Mouse (Mus musculus): ENCODE measurements around the gene Fxyd5.
A peak's percentile ranks its signal among the peaks of the same experiment; 100 is the strongest.

Fxyd5 gene

DNA sequence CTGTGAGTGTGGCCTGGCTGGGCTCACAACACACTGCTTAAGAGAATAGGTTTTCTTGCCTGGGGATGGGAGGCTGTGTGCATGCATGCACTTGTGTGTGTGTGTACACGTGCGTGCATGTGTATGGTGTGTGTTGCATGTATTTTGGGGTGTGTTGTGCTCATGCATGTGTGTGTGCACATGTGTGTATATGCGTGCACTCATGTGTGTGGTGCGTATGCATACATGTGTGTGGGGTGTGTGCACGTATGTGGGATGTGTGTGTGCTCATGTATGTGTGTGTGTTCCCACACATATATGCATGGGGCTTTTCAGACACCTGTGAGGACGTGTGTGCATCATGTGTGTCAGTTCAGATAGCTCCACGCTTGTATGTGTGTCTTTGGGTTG is 18.3 kb upstream of the Fxyd5 start:
- DNase-seq (ENCODE audit: low spot score) = no peak

DNA sequence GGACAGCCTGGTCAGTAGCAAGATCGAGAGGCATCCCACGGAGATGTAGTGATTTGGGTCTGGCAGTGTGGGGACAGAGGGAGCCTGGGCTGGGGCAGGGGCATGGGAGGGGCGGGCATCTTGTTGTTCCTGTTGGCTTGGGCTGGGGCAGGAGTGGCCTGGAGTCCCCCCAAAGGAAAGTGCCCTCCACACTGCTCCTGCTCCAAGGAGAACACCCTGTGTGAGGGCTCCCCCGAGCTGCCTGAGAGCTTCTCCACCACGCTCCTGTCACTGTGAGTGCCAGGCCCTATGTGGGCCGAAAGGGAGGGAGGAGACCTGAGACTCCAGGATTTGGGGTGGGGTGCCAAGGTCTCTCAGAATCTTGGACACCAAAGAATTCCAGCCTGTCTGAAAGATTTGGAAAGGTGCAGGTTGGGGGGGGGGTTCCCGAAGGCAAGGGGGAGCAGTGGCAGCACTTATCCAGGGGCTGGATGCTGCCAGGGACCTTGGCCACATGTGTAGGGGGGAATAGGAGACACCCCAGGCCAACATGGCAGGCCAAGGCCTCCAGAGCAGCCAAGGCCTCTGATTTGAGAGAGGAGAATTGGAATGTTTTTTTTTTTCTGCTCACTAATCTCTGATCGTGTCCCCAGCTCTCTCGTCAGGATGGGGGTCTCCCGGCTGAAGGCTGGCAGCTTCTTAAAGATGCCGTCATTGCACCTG is 17.8 kb upstream of the Fxyd5 start:
- no peak for DNase-seq (ENCODE audit: low spot score)

DNA sequence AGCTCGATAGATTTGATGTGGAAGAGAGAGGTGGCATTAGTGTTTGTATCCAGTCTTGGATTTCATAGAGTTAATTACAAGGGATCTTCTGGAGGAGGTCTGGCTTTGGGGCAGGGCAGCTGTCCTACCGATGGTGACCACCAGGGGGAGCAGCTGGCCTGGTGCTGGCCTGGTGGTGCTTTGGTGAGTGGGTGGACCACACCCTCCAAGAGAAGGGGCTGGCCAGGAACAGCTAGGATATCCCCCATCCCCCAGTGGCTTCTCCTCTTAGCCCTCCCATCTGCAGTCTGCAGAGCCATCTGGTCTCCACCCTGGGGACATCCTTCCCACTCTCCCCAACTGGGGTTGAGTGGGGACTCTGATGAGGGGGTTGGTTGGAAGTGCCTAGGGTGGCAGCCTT is 16.8 kb upstream of the Fxyd5 start, which contains the start of gene Lgi4:
TSS of gene Lgi4 (plus strand) at position 235 of the 400 bp plus-strand sequence.
- DNase-seq (ENCODE audit: low spot score) = peak; percentile 88

DNA sequence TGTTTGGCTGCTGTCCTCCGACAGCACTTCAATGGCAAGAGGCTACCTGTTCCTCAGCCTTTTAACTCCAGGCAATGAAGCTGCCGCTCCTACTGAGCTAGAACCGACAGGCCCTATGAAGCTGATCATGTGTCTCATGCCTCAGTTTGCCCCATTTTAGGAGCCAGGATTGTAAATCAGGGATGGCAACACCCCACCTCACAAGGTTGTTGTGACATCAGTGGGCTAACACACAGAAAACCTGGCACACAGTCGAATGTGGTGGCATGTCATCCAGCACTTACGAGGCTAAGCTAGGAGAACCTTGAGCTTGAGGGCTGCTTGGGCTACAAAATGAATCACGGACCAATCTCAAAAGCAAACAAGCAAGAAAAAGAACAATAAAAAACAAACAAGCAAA is 15.9 kb upstream of the Fxyd5 start:
- no peak for DNase-seq (ENCODE audit: low spot score)

DNA sequence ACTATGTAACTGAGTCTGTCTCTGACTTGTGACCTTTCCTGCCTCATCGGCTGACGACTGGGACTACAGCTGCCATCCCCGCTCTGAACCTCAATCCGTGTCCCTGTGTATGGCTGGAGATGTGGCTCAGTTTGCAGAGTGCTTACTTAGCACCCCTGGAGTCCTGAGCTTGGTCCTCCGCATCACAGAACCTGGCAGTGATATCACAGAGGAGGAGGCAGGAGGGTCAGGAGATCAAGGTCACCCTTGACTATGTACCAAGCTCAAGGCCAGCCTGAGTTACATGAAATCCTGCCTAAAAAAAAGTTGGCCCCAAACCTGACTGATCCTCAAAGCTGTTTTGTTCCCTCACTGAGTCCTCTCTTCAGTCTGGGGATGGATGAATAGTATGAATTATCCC is 15.4 kb upstream of the Fxyd5 start:
- no peak for DNase-seq (ENCODE audit: low spot score)

DNA sequence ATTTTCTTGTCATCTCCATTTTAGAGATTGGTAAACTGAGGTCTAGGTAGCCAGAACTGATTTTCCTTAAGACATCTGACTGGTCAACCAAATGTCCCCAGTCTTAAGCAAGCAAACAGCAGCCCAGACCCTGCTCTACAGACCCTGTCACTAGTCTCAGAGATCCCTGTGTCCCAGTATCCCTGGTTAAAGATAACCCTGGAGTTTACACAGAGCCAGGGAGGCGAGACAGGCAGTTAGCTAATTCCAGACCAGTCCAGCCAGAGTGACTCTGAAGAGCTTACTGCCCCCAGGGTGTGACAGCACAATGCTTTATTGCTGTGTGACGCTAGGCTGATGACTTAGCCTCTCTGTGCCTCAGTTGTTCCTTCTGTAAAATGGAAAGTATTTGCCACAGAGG is 14.8 kb upstream of the Fxyd5 start, which contains the start of gene Fxyd1:
TSS of gene Fxyd1 (minus strand) at position 129 of the 400 bp plus-strand sequence.
- no peak for DNase-seq (ENCODE audit: low spot score)

DNA sequence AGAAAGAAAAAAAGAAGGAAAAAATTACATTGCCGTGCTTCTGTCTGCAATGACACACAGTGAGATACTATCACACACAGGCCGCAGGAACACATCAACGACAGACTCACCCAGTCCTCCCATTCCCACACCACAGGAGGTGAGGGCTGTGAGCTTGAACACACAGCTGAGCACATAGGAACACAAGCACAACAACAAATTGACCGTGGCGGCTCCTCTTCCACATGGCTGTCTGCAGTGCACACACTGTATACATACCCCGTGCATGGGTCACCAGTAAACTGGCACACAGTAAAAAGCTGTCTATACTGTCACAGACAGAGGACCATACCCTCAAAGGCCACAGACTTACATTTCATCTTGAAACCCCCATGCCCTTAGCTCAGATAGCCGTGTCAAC is 14.2 kb upstream of the Fxyd5 start:
- DNase-seq (ENCODE audit: low spot score) = no peak

DNA sequence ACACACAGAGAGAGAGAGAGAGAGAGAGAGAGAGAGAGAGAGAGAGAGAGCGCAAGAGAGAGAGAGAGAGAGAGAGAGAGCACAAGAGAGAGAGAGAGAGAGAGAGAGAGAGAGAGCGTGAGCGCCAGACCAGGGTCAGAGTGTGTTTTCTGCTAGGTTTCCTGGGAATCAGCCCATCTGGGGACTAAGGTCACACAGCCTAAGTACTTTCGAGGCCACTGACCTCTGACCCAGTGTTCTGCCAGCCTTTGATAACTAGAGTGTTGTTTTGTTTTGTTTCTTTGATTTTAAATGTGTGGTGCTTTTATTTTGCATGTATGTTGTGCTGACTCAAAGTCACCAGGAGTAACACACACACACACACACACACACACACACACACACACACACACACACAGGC is 13.6 kb upstream of the Fxyd5 start:
- DNase-seq (ENCODE audit: low spot score) = peak; percentile 41

DNA sequence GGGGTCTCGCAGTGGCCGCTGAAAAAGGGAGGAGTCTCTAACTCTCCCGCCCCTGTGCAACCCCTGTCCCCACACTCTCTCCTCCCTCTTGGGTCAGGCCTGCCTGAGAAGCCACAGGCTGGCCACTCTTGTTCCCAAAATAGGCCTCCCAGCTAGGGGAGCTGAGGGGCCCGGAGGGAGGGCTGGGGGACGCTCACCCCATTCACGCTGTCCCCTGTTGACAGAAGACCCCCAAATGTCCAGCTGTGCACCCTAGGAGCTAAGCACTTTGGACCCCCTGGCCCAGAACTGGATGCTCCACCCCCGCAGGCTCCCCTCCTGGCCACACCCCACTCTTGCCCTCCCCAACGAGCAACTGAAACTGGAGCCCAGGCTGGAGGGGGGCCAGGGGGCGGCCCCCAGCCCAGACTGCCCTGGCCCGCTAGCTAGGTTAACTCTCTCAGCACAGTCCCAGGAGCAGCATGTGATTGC is 13.1 kb upstream of the Fxyd5 start:
- DNase-seq (ENCODE audit: low spot score) = peak; percentile 68

DNA sequence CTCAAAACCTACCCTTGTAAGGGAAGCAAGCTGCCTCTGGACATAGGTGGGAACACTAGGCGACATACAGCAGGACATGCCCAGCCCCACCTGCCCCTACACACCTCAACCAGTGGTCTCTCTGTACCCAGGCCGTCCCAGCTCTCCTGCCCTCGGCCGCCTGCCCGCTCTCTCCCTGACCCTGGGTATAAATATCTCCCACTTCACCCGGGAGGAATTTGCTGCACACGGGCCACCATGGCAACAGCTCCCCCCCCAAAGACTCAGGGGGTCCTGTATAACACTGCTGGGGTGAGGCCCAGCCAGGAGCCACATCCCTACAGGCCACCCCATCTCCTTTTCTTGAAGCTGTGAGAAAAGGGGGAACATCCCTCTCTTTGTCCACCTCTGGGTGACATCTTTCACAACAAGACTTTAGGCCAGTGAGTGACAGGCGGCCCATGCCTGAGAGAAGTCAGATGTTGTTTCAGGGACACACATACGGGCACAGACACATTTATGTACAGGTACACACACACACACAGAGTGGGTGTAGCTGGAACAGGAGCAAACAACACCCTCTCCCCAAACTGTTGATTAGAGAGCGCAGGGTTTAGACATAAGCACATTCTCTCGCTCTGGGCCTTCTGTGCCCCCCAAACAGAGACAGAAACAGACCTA is 12.5 kb upstream of the Fxyd5 start:
- DNase-seq (ENCODE audit: low spot score) = no peak

DNA sequence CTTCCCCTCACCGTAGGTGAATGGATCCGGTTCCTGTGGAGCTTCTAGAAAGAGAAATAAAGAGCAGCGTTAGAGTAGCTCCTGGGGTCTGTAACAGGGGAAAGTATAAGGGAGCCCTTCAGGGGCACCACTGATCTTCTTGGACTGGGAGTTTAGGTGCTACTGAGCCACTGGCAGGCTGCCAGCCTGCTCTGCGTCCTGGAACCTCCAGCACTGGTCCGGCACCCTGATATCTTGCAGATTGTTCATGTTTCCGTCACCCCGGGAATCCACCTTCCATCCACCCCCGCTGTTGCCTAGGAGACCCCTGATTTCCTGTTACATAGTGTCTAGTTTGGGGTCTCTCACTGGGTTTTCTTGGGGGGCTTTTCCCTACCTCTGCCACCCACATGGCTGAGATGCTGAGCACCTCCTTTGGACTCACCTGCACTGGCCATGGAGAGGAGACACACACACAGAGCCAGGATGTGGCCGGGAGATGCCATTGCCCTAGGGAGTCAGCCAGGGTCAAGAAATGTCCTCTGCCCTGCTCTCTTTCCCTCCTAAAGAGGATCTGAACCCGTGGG is 11.7 kb upstream of the Fxyd5 start:
- DNase-seq (ENCODE audit: low spot score) = no peak

DNA sequence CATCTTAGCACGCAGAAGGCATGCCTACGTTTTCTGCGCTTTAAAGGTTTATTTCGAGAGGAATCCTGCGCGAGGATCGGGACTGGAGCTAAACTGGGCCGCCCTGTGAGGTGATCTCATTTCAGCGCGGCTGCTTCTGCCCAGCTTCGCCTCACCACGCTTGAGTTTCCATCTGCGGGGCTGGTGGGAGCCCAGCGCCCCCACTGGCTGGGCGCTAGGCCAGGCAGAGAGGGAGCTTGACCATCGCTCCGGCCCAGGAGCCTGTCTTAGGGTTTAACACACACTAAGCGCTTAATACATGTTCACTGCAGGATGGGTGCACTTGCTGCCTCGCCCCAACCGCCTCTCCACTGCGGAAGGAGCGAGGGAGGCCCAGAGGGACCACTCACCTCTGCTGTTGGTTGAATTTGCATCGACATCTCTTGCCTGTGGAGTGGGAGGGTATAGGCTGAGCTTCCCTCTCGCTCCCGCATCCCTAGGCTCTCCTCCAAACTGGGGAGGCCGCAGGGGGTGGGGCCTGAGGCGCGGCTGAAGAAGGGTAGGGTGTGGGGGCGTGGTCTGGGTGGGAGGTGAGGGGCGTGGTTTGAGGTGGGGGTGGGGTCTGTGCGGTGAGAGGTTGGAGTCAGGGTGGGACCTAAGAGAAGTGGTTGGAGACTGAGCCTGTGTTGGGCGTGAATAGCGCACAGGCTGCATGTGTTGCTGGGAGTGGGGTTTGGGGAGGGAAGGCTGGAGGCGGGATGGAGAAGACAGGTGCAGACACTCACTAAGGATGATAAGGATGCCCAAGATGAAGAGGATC is 10.6 kb upstream of the Fxyd5 start:
- no peak for DNase-seq (ENCODE audit: low spot score)

DNA sequence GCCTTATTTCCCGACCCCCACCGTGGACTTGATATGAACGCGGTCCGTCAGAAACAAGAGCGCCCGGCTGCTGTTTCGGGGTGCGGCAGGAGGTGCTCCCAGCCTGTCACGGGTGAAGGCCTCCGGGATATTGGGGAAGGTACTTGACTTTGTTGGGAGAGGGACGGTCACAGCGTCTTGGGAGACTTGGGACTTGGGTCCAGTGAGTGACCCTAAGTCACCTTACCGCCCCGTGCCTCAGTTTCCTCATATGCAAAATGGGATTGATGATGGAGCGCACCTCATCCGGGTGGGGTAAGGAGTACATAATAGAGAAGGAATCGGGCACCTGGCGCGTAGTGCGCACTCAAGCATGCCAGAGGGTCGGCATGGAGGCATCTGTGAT is 10.0 kb upstream of the Fxyd5 start:
- no peak for DNase-seq (ENCODE audit: low spot score)

DNA sequence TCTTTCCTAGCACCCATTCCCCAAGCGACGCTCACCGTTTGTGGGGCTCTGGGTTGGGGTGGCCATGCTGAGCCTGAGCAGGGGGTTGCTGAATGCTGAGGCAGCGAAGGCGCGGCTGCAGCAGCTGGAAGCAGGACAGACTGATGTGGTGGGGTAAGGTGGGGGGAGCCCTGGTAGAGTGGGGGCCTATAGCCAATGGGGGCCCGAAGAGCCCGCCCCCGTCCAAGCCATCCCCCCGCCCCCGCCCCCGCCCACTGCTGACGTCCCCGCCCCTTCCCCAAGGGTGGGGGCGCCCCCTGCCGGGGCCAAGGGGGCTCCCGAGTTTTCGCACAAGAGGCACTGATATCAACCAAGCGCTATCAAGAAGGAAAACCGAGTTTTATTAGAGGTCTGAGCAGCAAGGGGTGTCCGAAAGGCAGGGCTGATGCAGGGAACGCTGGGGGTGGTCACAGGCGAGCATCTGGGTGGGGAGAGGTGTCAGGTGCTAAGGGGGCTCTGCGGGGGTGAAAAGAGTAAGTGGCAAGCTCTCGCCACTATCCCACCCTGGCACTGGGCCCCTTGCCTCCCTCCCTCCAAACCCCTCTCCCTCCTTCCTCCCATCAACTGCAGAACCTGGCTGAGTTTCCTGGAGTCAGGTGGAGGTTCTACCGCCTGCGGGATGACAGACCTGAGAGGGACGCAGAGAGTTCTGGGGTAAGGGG is 9.2 kb upstream of the Fxyd5 start, which contains the start of gene Fxyd7:
TSS of gene Fxyd7 (minus strand) at position 147 of the 701 bp plus-strand sequence.
- no peak for DNase-seq (ENCODE audit: low spot score)

DNA sequence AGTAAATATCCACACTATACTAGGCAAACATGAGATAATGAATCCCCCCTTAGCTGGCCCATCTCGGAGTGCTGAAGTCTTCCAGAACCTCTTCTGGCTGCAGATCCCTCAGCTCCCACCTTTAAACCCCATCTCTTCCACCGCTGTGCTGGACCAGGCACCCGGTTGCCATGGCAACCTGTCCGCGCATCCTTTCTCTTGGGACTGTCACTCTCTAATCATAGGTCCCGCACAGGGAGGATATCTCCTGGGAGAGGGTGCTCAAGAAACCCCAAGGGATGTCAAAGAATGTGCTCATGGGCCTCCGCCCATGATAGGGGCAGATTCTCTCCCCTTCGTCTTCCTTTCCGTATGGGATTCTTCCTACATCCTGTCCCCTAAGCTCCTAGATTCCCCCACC is 8.6 kb upstream of the Fxyd5 start:
- no peak for DNase-seq (ENCODE audit: low spot score)

DNA sequence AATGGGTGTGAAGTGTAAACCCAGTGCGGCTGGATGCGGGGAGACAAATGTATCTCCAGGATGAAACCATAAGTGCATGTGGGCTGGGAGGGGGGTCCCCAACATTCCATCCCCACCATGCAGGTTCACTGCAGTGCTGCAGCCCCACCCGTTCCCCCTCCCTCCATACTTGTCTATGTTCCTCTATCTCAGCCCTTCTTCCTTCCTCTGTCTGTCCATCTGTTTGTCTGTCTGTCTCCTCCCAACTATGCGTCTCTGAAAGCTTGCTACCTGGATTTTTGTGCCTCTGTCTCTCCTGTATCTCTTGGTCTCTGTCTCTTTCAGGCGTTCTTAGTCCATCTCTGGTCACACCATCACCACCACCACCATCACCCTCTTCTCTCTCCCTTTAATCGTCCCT is 8.2 kb upstream of the Fxyd5 start:
- DNase-seq (ENCODE audit: low spot score) = no peak

DNA sequence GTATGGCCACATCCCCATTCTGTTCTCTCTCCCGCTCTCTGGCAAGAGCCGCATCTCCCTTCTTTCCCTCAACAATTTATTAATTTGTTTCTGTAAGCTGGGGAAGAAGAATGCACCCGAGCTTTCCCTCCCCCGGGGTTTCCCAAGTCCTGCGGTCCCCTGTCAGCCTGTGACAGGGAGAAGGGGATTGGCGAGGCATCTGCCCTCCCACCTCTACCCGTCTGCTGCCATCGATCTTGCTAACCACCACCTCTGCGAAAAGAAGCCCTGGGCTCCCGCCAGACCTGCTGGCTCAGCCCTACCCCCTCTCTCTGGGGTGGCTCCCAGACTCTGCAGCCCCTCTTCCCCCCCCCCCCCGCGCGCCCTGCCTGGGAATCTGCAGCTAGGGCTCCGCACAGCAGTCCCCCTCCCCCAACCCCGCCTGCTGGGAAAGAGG is 7.6 kb upstream of the Fxyd5 start:
- DNase-seq (ENCODE audit: low spot score) = no peak

DNA sequence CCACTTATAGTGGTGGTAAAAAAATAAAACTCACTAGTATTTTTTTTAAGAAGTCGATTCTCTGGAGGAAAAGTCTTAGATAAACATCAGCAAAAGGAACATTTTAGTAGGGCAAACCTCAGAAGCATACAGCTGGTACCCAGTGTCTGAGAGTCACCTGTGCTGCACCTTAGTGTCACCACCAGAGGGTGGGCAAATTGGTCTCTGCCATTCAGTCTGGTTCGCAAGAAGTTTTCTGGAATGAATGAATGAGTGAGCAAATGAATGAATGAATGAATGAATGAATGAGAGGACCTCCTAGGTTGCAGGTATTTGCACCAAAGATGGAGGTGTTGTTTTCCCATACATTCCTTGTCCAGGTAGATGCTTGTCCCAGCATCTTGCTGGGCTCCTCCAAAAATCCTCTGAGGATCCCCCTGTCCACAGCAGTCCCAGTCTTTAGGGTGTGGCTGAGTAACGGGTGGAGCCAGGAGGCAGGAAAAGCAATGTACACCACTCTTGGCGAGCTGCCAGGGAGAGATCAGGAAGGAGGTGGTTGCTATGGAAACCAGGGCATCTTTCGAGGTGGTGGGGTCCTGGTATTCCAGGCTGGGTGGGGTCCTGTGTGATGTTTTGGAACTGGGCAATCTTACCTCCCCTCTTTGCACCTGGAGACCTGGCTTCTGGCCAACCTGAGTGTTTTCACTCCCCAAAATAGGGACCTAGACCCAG is 7.0 kb upstream of the Fxyd5 start:
- no peak for DNase-seq (ENCODE audit: low spot score)

DNA sequence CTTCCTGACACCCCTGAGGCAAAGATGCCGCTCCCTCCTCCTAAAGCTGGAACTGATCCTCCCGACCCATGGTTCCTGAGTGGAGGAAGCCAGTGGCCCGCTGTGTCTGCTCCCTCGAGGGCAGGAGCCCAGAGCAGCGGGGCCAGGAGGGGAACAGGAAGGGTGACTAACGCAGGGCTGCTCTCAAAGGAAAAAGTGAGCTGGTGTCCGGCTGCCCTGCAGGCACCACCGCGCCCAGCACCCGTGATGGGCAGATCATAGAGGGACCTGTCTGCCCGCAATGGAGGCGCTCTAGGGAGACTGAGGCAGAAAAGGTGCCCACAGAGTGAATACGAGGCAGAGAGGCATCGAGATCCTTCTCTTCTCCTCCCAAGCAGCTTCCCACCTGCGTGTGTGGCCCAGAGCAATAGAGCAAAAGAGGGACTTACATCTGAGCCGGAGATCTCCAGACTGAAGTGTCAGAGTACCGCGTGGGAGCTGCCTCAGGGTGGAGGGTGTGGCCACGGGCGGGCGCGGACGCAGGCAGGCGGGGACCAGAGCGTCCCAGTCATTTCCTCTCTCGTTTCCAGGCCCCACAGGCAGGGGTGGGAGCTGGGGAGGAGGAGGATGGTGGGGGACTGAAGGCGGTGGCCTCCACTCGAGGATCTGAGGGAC is 492 bp downstream of the Fxyd5 start:
- DNase-seq (ENCODE audit: low spot score) = peak; percentile 79

DNA sequence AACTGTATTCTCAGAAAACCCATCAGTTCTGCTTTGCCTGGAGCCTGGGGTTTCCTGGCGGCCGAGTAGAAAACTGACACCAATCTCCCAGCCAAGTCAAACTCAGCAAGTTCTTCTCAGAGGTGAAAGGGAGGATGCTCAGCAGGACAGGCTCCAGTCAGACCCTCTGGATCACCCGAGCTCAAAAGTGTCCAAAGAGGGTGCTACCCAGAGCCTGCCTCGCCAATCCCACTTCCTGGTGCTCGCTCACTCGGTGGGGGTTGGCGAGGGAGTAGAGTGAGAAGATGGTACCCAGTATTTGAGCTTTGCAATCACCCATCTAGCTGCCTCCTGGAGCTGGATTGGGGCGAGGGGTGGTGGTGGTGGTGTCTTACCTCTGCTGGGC is 1.3 kb downstream of the Fxyd5 start:
- DNase-seq (ENCODE audit: low spot score) = no peak
